Mouse (Mus musculus) hindbrain, embryonic 12.5 days (tissue): Measurements from ENCODE around the gene Ell. TPM values are rescaled to one million over a fixed set of nuclear protein-coding genes. Genes with fewer than 3 reads are reported as not detected.
A peak's percentile ranks its signal among the peaks of the same experiment; 100 is the strongest.

Source experiments
- ATAC-seq: fragments of 200-750 bp; cut with Nextera tagmentation; 2 replicates; pipeline ENCODE4 v1.8.0; 2017; ENCODE audit warnings: moderate TSS enrichment; ENCODE audit not compliant: low FRiP score
- H3K27ac ChIP-seq: fragments of 300-500 bp; sonication (generic); 2 replicates; pipeline ENCODE4 v1.5.1; 2016; ENCODE audit warnings: mild to moderate bottlenecking
- H3K27me3 ChIP-seq: fragments of 300-500 bp; sonication (generic); 2 replicates; pipeline ENCODE4 v1.6.1; 2016; ENCODE audit warnings: mild to moderate bottlenecking
- H3K36me3 ChIP-seq: fragments of 300-500 bp; sonication (generic); 2 replicates; pipeline ENCODE4 v1.6.1; 2016; ENCODE audit warnings: mild to moderate bottlenecking
- H3K4me1 ChIP-seq: fragments of 300-500 bp; sonication (generic); 2 replicates; pipeline ENCODE4 v1.6.1; 2016
- H3K4me2 ChIP-seq: fragments of 300-500 bp; sonication (generic); replicated peaks from 2 replicates; pipeline ENCODE4 v1.6.1; 2016; ENCODE audit warnings: mild to moderate bottlenecking
- H3K4me3 ChIP-seq: fragments of 300-500 bp; sonication (generic); 2 replicates; pipeline ENCODE4 v1.5.1; 2016; ENCODE audit warnings: mild to moderate bottlenecking
- H3K9ac ChIP-seq: fragments of 300-500 bp; sonication (generic); 2 replicates; pipeline ENCODE4 v1.6.1; 2016; ENCODE audit warnings: mild to moderate bottlenecking, moderate library complexity
- H3K9me3 ChIP-seq: fragments of 300-500 bp; sonication (generic); replicated peaks from 2 replicates; pipeline ENCODE4 v1.6.1; 2016; ENCODE audit warnings: mild to moderate bottlenecking
- WGBS: fragments of 180-500 bp; shearing (Covaris S2); methylation state at CpG from one replicate; pipeline ENCODE4 v1.1.7; 2016; 5-methylcytosine and 5-hydroxymethylcytosine counted together
- polyA plus RNA-seq: library from polyadenylated mRNA; unstranded; fragments of >200 nt; fragmentation: Nextera tagmentation; extraction: Ambion mirVana; gene quantifications from 2 replicates; pipeline ENCODE4 v1.2.1, GENCODE M21; 2016

Ell gene
- polyA plus RNA-seq, 1 experiment from 2014 or later, result 19.4 TPM

DNA sequence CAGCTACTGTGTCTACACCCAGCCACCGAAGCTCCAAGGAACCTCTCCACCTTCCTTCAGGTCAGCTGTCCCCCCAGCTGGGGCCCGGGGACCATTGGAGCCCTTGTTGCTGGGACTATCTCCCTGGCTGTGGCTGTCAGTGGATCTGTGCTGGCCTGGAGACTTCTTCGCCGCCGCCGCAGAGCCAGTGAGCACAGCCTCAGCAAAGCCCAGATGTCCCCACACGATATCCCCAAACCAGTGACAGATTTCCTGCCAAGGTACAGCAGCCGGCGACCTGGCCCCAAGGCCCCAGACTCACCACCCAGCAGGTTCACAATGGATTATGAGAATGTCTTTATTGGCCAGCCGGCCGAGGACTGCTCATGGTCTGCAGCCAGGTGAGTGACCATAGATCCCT is 78.7 kb downstream of the Ell start:
- H3K4me2 ChIP-seq, result no peak overlapping the region
- no peak overlapping the region for H3K4me3 ChIP-seq
- 81% methylated on average over 11 of the region's 11 CpGs for WGBS
- no peak overlapping the region for H3K27ac ChIP-seq
- no peaks in the 10 kb centered on the region for H3K9me3 ChIP-seq
- no peaks in the 10 kb centered on the region for H3K36me3 ChIP-seq
- ATAC-seq, result no peak
- H3K4me1 ChIP-seq, result peaks cover 16% of the 10 kb centered on the region
- peaks cover 23% of the 10 kb centered on the region for H3K27me3 ChIP-seq
- no peak overlapping the region; the same call in 1 of the 2 replicates for H3K9ac ChIP-seq

DNA sequence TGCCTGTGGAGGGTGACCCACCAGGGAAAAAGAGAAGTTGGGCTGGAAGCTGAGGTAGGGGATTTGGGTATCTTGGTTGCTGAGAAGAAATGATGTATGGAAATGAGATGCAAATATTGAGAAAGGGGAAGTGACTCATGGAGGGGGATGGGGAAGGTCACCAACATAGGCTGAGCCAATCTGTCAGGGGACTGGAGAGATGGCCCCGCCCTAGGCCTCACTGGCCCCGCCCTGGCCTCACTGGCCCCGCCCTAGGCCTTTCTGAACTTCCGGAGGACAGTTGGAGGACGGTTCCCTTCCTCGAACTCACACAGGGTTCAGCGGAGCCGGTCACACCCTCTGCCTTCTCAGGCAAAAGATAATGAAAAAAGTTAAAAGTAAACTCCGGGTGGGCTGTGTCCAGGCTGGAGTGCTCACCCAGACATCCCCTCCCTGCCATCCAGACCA is 79.7 kb downstream of the Ell start:
- H3K9ac ChIP-seq, result peak overlapping the region; percentile 13; the same call in 1 of the 2 replicates
- no peak overlapping the region for H3K4me2 ChIP-seq
- WGBS, result 33% methylated on average over 9 of the region's 9 CpGs
- H3K36me3 ChIP-seq, result no peaks in the 10 kb centered on the region
- H3K4me1 ChIP-seq, result peaks cover 13% of the 10 kb centered on the region
- H3K27me3 ChIP-seq, result peaks cover 24% of the 10 kb centered on the region
- no peak overlapping the region for H3K27ac ChIP-seq
- ATAC-seq, result peak; percentile 49; the same call in 1 of the 2 replicates
- H3K9me3 ChIP-seq, result no peaks in the 10 kb centered on the region
- H3K4me3 ChIP-seq, result no peak overlapping the region

DNA sequence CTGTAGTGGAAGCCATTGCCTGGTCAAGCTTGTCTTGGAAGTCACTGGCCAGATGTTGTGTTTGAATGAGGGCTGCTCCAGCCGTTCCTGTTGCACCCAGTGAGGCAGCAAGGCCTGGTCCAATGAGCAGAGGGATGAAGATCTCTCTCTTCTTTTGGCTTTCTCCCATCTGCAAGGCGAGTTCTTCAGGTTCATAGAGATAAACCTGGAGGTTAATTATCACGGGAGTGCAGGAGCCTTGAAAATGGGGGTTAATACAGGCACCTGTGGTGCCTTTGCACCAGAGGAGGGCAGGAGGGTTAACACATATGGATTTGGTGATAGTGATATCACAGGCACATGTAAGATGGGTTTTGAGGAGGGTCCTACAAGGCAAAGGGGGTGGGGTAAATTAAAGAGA is 83.0 kb downstream of the Ell start:
- no peak overlapping the region for H3K4me3 ChIP-seq
- 72% methylated on average over 3 of the region's 3 CpGs for WGBS
- no peak for ATAC-seq

DNA sequence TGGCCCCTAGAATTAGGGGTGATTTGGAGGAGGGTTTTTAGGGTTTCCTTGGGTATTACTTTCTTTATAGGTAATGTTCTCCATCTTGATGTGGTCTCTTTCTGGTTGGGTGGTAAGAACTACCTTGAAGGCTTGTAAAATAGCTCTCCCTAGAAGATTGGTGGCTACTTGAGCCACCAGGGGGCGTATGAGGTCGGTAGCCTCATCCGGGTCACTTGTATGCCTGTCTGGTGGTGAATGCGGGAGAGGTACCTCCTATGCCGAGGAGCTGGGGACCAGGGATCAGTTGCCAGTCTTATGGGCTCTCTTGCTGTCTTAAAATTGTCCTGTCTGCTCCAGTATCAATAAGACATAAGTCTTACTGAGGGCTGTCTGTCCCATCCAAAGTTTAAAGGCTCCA is 85.8 kb downstream of the Ell start:
- H3K4me2 ChIP-seq, result no peak overlapping the region
- no peak overlapping the region for H3K9ac ChIP-seq
- no peaks in the 10 kb centered on the region for H3K9me3 ChIP-seq
- no peaks in the 10 kb centered on the region for H3K36me3 ChIP-seq
- 19% methylated on average over 5 of the region's 5 CpGs for WGBS
- no peak for ATAC-seq
- no peak overlapping the region for H3K27ac ChIP-seq
- H3K4me3 ChIP-seq, result no peak overlapping the region
- H3K4me1 ChIP-seq, result peaks cover 10% of the 10 kb centered on the region
- peaks cover 24% of the 10 kb centered on the region for H3K27me3 ChIP-seq

More for the DNA sequence above, 83.0 kb downstream of the Ell start:
- no peaks in the 10 kb centered on the region for H3K36me3 ChIP-seq
- no peak overlapping the region for H3K9ac ChIP-seq
- H3K4me1 ChIP-seq, result peaks cover 13% of the 10 kb centered on the region
- H3K27ac ChIP-seq, result no peak overlapping the region
- no peaks in the 10 kb centered on the region for H3K9me3 ChIP-seq
- no peak overlapping the region for H3K4me2 ChIP-seq
- peaks cover 24% of the 10 kb centered on the region for H3K27me3 ChIP-seq

DNA sequence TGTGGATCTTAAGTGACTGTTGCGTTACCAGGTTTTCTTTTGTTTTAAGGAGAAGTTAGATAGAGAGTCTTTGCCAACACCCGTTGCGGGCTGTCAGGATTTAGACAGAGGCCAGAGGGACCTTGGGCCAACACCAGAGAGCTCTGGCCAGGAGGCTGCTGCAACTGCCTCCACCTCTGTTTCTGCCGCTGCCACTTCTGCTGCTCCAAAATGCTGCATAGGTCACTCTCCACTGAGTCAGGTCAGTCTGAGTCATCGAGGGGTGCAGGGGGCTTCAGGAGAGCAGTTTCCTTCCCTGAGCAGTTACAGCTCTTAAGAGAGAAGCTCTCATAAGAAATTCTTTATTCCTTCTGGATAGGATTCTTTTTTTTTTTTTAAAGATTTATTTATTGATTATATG is 87.8 kb downstream of the Ell start:
- H3K4me2 ChIP-seq, result no peak overlapping the region
- H3K27me3 ChIP-seq, result peaks cover 24% of the 10 kb centered on the region
- peaks cover 23% of the 10 kb centered on the region for H3K4me1 ChIP-seq
- H3K27ac ChIP-seq, result no peak overlapping the region
- no peak overlapping the region for H3K9ac ChIP-seq
- no peak for ATAC-seq
- no peak overlapping the region for H3K4me3 ChIP-seq
- H3K36me3 ChIP-seq, result no peaks in the 10 kb centered on the region
- WGBS, result 87% methylated on average over 5 of the region's 5 CpGs
- H3K9me3 ChIP-seq, result no peaks in the 10 kb centered on the region

DNA sequence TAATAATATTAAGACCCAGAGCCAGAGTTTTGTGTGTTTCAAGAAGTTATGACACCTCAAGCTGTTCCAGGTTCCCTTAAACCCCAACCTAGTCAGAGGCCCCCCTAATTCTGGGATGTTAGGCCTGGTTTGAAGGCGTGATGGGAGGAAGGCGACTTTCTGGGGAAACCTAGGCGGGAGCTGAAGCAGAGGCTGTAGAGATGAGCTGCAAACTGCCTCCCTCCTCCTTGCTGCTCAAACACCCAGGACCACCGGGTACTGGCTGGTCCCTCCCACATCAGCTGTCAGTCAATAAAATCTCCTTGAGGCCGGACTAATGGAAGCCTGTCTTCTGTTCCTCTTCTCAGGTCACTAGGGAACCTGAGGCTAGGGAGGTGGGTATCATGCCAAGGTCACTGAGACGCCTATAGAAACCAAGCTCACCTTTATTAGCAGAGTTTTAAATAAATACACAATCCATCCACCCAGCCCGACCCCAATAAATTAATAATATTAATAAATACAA is 89.8 kb downstream of the Ell start:
- Histone ChIP-seq H3K9me3 (no peaks in the 10 kb centered on the region), H3K4me3 (peak overlapping the region; percentile 47; the same call in 1 of the 2 replicates), H3K36me3 (no peaks in the 10 kb centered on the region), H3K4me1 (peaks cover 24% of the 10 kb centered on the region), H3K9ac (peak overlapping the region; percentile 55), H3K27me3 (peaks cover 21% of the 10 kb centered on the region), H3K27ac (peak overlapping the region; percentile 52; the same call in 1 of the 2 replicates), H3K4me2 (peak overlapping the region; percentile 63)
- ATAC-seq, result peak; percentile 2; the same call in 1 of the 2 replicates
- 60% methylated on average over 7 of the region's 7 CpGs for WGBS

DNA sequence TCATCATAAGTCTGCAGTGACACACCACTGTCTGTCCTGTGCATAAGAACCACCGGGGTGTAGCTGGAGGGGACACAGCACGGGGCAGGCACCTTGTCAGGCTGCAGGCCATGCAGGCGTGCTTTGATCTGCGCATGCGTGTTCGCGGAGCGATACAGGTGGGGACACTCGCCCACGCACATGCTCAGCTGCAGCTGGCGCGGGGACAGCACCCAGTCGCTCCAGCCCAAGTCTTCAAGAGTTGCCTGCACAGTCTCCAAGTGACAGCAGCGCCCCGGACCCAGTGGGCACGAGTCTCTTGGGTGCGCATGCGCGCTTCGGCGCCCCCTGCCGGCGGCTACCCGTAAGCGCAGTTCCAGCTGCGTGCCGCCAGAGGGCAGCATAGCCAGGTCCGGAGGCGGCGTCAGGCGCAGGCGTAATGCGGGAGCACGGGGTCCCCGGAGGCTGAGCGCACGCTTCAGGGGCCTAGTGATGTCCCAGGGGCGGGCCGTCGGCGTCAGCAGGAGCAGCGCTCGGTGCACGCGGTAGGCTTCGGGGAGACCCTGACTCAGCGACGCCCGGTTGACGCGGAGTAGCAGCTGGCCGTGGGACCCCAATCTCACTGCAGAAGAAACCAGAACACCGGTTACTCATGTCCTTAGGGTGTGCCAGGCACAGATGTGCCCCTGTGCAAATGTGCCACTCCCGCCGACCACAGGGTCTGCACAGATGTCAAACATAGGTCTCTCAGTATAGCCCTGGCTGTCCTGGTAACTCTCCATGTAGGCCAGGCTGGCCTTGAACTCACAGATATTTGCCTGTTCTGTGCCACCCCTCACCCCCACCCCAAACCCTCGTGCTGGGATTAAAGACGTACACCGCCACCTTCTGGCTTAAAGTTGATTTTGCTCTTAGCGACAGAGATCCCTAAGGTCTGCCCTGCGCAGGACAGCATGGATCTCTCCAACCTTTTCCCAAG is 90.6 kb downstream of the Ell start:
- ATAC-seq, result peak; percentile 94
- H3K27ac ChIP-seq, result peak overlapping the region; percentile 52; the same call in 1 of the 2 replicates
- no peaks in the 10 kb centered on the region for H3K36me3 ChIP-seq
- peaks cover 21% of the 10 kb centered on the region for H3K27me3 ChIP-seq
- under 1% methylated on average over 60 of the region's 60 CpGs for WGBS
- H3K9ac ChIP-seq, result peak overlapping the region; percentile 55
- H3K4me3 ChIP-seq, result peak overlapping the region; percentile 47
- no peaks in the 10 kb centered on the region for H3K9me3 ChIP-seq
- H3K4me1 ChIP-seq, result peaks cover 27% of the 10 kb centered on the region
- H3K4me2 ChIP-seq, result peak overlapping the region; percentile 63

DNA sequence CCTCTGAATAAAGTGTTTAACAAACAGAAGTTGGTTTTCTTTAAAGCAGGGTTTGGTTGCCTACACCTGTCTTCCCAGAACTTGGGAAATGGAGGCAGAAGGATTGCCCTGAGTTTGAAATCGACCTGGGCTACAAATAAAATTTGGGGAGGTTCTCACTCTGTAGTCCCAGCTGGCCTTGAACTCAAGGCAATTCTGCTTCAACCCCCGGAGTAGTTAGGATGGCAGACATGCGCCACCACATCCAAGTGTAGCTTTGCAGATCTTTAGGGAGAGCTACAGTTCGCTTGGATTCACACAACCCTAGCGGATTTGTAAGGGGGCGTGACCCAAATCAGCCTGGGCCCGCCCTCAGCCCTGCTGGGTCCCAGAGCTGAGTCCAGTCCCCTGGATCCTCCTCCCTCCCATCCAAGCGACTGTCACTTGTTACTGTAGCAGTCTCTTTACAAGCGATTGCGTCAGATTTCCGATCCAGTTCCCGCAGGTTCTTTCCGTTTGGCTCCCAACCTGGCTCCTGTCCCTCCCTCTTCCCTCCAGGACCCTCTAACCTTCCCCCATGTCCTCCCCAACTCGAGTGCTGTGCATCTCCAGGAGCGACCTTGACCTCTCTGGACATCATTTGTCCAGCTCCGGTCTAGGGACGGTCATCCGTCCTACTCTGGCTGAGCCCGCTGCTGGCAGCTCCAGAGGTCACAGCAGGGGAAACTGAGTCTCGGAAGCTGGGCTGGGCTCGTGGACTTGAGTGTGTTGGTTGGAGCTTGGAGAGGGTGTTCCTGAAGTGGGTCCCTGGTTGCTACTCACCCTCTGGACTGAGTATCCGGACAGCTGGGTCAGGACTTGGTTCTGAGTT is 91.5 kb downstream of the Ell start:
- no peak overlapping the region for H3K4me3 ChIP-seq
- WGBS, result 14% methylated on average over 22 of the region's 22 CpGs
- peak overlapping the region; percentile 63; the same call in 1 of the 2 replicates for H3K4me2 ChIP-seq

DNA sequence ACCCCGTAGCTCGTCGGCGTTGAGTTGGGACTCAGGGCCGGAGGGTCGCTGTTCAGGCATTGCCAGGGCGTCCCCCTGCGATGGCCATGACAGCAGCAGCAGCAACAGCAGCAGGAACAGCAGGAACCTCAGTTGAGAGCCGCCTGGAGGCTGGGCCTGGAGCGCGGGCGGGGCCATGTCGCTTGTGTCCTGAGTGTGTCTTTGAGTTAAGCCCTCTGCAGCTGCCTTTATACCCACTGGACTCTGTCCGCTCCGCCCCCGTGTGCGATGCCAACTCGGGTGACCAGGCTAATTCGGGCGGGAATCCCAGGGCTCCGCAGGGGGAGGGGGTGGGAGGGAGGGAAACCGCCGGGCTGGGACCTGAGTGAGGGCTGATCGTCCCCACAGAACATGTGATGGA is 92.2 kb downstream of the Ell start:
- ATAC-seq, result no peak
- Histone ChIP-seq H3K27me3 (peaks cover 21% of the 10 kb centered on the region), H3K4me1 (peaks cover 27% of the 10 kb centered on the region), H3K27ac (no peak overlapping the region), H3K36me3 (no peaks in the 10 kb centered on the region), H3K4me2 (0 out of 2 replicates have a peak overlapping the region, but pooled peaks have one; percentile 4), H3K4me3 (no peak overlapping the region), H3K9me3 (no peaks in the 10 kb centered on the region), H3K9ac (no peak overlapping the region)
- WGBS, result 16% methylated on average over 21 of the region's 24 CpGs

More for the DNA sequence above, 91.5 kb downstream of the Ell start:
- Histone ChIP-seq H3K36me3 (no peaks in the 10 kb centered on the region), H3K27me3 (peaks cover 21% of the 10 kb centered on the region), H3K9me3 (no peaks in the 10 kb centered on the region), H3K4me1 (peaks cover 27% of the 10 kb centered on the region), H3K9ac (no peak overlapping the region), H3K27ac (0 out of 2 replicates have a peak overlapping the region, but pooled peaks have one; percentile 12)
- ATAC-seq, result peak; percentile 17

DNA sequence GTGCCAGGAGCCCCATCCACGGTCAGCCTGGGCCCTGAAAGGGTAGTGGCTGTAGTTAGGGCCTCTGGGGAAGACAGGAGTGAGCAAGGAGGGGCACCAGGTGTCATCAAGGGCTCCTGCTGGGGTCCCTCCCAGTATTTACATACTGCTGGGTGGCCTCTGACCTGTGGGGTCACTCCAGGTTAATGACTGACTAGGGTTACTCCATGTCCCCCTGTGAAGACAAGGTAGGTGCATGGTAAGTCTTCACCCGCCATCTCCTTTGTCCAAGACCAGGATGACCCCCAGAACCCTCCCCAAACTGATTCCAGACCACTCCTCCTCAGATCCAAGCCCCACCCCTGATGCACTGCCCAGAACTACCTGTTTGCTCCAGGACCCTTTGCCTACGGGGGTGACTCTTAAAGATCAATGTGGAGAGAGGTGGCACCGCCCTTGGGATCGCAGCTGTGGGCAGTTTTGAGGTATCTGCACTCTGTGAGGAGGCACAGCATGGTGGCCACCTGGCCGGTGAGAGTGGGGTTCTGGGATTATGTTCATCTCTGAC is 93.2 kb downstream of the Ell start, which contains the start of gene Gdf15:
Gene Gdf15 (minus strand): TSS at position 111 of the 547 bp plus-strand sequence.
- ATAC-seq, result no peak
- Histone ChIP-seq H3K4me2 (0 out of 2 replicates have a peak within 1 kb of the TSS, but pooled peaks have one; percentile 4), H3K27ac (no peak within 1 kb of the TSS), H3K36me3 (no peaks in the 10 kb centered on the region), H3K9me3 (no peaks in the 10 kb centered on the region), H3K4me3 (no peak within 1 kb of the TSS), H3K27me3 (peaks cover 21% of the 10 kb centered on the region), H3K9ac (no peak within 1 kb of the TSS), H3K4me1 (peaks cover 37% of the 10 kb centered on the region)
- WGBS, result 80% methylated on average over 6 of the region's 6 CpGs

DNA sequence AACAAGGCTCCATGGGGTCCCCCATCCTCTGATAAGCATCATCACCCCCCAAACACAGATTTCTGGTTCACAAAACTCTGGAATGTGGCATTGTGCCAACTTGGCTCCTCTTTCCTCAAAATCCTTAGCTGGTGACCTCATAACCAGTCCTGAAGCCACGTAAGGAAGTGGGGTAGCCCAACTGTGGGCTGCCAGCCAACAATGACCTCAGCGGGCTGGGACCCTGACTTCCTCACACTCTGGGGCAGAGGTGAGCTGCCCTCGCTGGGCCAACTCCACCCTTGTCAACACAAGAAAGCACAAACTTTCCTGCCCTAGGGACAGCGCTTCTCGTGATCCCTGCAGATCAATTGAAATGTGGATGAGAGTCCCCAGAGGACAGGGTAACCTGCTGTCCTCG is 94.8 kb downstream of the Ell start:
- ATAC-seq, result no peak
- 64% methylated on average over 6 of the region's 6 CpGs for WGBS
- Histone ChIP-seq H3K27me3 (peaks cover 21% of the 10 kb centered on the region), H3K9me3 (no peaks in the 10 kb centered on the region), H3K4me1 (peaks cover 39% of the 10 kb centered on the region), H3K27ac (no peak overlapping the region), H3K4me3 (no peak overlapping the region), H3K4me2 (no peak overlapping the region), H3K9ac (no peak overlapping the region), H3K36me3 (no peaks in the 10 kb centered on the region)
